Mouse (Mus musculus) frontal cortex, postnatal 10 days (tissue): ENCODE results near the gene Med15.
A peak's percentile ranks its signal among the peaks of the same experiment; 100 is the strongest.

Experiments used
- DNase-seq, 2 experiments: peaks; one replicate each; pipeline ENCODE4 v3.0.0; 2022; ENCODE audit warnings: low spot score in 2 of 2, mixed read lengths in 1 of 2

Gene Med15

GRCm38 (mm10) chr16:17649925-17650605 is 82.6 kb downstream of the Med15 start:
- DNase-seq = no peak

GRCm38 (mm10) chr16:17647566-17648340 is 84.9 kb downstream of the Med15 start:
- DNase-seq = no peak

GRCm38 (mm10) chr16:17647156-17647555 is 85.5 kb downstream of the Med15 start:
- no peak for DNase-seq

GRCm38 (mm10) chr16:17646310-17647114 is 86.2 kb downstream of the Med15 start, which contains the start of gene Ccdc74a:
Gene Ccdc74a (plus strand): TSS chr16:17646470.
- peak; percentile 69 to 78 for DNase-seq

GRCm38 (mm10) chr16:17643437-17643990 is 89.2 kb downstream of the Med15 start:
- DNase-seq = no peak

GRCm38 (mm10) chr16:17642311-17642710 is 90.4 kb downstream of the Med15 start:
- DNase-seq = no peak

- DNase-seq = no peak
Observed at GRCm38 (mm10) chr16:17641301-17641700, 91.4 kb downstream of the Med15 start.

GRCm38 (mm10) chr16:17640706-17641105 is 92.0 kb downstream of the Med15 start:
- DNase-seq = no peak

- no peak for DNase-seq
Observed at GRCm38 (mm10) chr16:17639951-17640350, 92.7 kb downstream of the Med15 start.

- DNase-seq = no peak
Observed at GRCm38 (mm10) chr16:17639081-17639480, 93.6 kb downstream of the Med15 start.

GRCm38 (mm10) chr16:17638036-17638628 is 94.6 kb downstream of the Med15 start:
- DNase-seq = no peak

GRCm38 (mm10) chr16:17637610-17638009 is 95.1 kb downstream of the Med15 start:
- DNase-seq = no peak

- DNase-seq = no peak
Observed at GRCm38 (mm10) chr16:17636904-17637303, 95.8 kb downstream of the Med15 start.

- no peak for DNase-seq
Observed at GRCm38 (mm10) chr16:17633481-17634181, 99.1 kb downstream of the Med15 start.

GRCm38 (mm10) chr16:17632580-17632979 is 100.1 kb downstream of the Med15 start:
- no peak for DNase-seq

GRCm38 (mm10) chr16:17626269-17626555 is 106.5 kb downstream of the Med15 start:
- no peak for DNase-seq

- DNase-seq = no peak
Observed at GRCm38 (mm10) chr16:17625488-17626268, 107.0 kb downstream of the Med15 start.

GRCm38 (mm10) chr16:17621936-17622335 is 110.8 kb downstream of the Med15 start:
- no peak for DNase-seq

- peak; percentile 77 to 88 for DNase-seq
Observed at GRCm38 (mm10) chr16:17619198-17620105, 113.2 kb downstream of the Med15 start, which contains the start of gene Smpd4. Gene Smpd4 (plus strand): TSS chr16:17619354.
